In the genomic region with DNA sequence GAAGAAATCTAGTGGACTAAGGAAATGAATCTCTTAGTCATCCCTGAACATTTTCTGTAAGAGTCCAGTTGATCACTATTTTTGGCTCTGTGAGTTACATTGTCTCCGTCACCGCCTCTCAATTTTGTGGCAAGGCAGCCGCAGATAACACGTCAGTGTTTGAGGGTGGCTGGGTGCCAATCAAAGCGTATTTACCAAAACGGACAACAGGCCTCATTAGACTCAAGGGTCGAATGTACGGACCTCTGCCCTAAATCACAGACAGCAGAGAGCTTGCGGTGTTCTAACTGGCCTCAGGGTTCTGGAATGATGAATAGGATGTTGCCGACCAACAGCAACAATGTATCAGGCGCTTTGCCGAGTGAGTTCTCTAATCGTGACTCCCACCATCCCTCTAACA, we compare ENCODE assay signal across 22 mouse cellular contexts.
A peak's percentile ranks its signal among the peaks of the same experiment; 100 is the strongest.
DNase-seq lines count a peak whose midpoint lies in the region; ATAC-seq and TF ChIP-seq lines count a peak whose summit lies in the region.
"Had no signal": no experiment of that assay in that cellular context is flagged by ENCODE, and none has a peak within 500 bp of the region (broad histone marks: within the 10 kb centered on the region; RNA-seq: fewer than 3 reads in every experiment).

No protein-coding gene starts in this region.

- 28% methylated on average over 13 of the region's 13 CpGs for WGBS in heart, postnatal 0 days
- 61% methylated on average over 13 of the region's 13 CpGs for WGBS in heart, embryonic 10.5 days
- WGBS in kidney, postnatal 0 days = 37% methylated on average over 13 of the region's 13 CpGs

- TF ChIP-seq EP300 in heart, postnatal 0 days (IDR thresholded peaks at IDR 0.05; ENCODE audit: low read depth) = no peak

- no peak overlapping the region for H3K4me2 ChIP-seq in heart, postnatal 0 days (ENCODE audit: low read depth, low read length)
- H3K4me2 ChIP-seq in kidney, postnatal 0 days (ENCODE audit: low read length) = no peak overlapping the region
- H3K4me2 ChIP-seq: embryonic facial prominence, embryonic 12.5 days; forebrain, embryonic 12.5 days; heart, embryonic 12.5 days; hindbrain, embryonic 13.5 days had no signal

- no peak overlapping the region for H3K9ac ChIP-seq in heart, postnatal 0 days (replicated peaks; ENCODE audit: low read depth, low read length)
- no peak overlapping the region for H3K9ac ChIP-seq in kidney, postnatal 0 days (ENCODE audit: low read depth, low read length)
- H3K9ac ChIP-seq: embryonic facial prominence, embryonic 12.5 days; forebrain, embryonic 12.5 days; heart, embryonic 12.5 days; hindbrain, embryonic 13.5 days had no signal

- H3K4me1 ChIP-seq in heart, postnatal 0 days (ENCODE audit: control insufficient read depth, insufficient read depth) = no peaks in the 10 kb centered on the region
- peaks cover 5% of the 10 kb centered on the region for H3K4me1 ChIP-seq in heart, embryonic 10.5 days
- no peaks in the 10 kb centered on the region for H3K4me1 ChIP-seq in kidney, postnatal 0 days (replicated peaks; ENCODE audit: insufficient read depth, low read length)
- H3K4me1 ChIP-seq: embryonic facial prominence, embryonic 12.5 days; forebrain, embryonic 12.5 days had no signal

- H3K36me3 ChIP-seq in heart, postnatal 0 days (replicated peaks; ENCODE audit: control insufficient read depth, insufficient read depth, low read length) = no peaks in the 10 kb centered on the region
- H3K36me3 ChIP-seq in heart, embryonic 10.5 days = no peaks in the 10 kb centered on the region
- no peaks in the 10 kb centered on the region for H3K36me3 ChIP-seq in kidney, postnatal 0 days (ENCODE audit: insufficient read depth, low read length)
- H3K36me3 ChIP-seq: embryonic facial prominence, embryonic 12.5 days; forebrain, embryonic 12.5 days; G1E; heart, embryonic 12.5 days; hindbrain, embryonic 13.5 days had no signal

- TF ChIP-seq CTCF in heart, postnatal 0 days (IDR thresholded peaks at IDR 0.05; ENCODE audit: low read depth) = no peak
- no peak for TF ChIP-seq CTCF in kidney, postnatal 0 days (IDR thresholded peaks at IDR 0.05; ENCODE audit: low read depth)

- ATAC-seq in heart, postnatal 0 days (ENCODE audit: insufficient read depth, low read depth) = no peak
- no peak for ATAC-seq in kidney, postnatal 0 days (replicated peaks; ENCODE audit: low FRiP score, low read depth)
- ATAC-seq: CD4-positive, CD25-positive, alpha-beta regulatory T cell, adult 4 months; forebrain, embryonic 16.5 days had no signal

- H3K9me3 ChIP-seq in heart, postnatal 0 days (replicated peaks; ENCODE audit: control insufficient read depth, low read length) = no peaks in the 10 kb centered on the region
- H3K9me3 ChIP-seq in heart, embryonic 10.5 days = no peaks in the 10 kb centered on the region
- no peaks in the 10 kb centered on the region for H3K9me3 ChIP-seq in kidney, postnatal 0 days (replicated peaks; ENCODE audit: low read length)
- H3K9me3 ChIP-seq: embryonic facial prominence, embryonic 12.5 days; forebrain, embryonic 12.5 days; heart, embryonic 12.5 days; hindbrain, embryonic 13.5 days had no signal

- peak; percentile 12 for DNase-seq in heart, postnatal 0 days (ENCODE audit: low spot score)
- no peak for DNase-seq in heart, embryonic 10.5 days (ENCODE audit: low spot score)
- DNase-seq in kidney, postnatal 0 days (ENCODE audit: low spot score) = peak; percentile 50
- no peak for DNase-seq in kidney, adult 9 months
- peak; percentile 60 for DNase-seq in retina, postnatal 1 day
- DNase-seq in retina, embryonic 14.5 days (ENCODE audit: low spot score) = no peak
- no peak for DNase-seq in ovary, postnatal 36 days (ENCODE audit: low spot score)
- DNase-seq: adrenal gland, postnatal 14 days; B cell, adult 2 months; cerebellum, adult 11-12 months; cerebellum, adult 9-10 months; cerebellum, postnatal 25 days; gastrocnemius, postnatal 10 days; heart, adult 18-20 months; heart, postnatal 36 days had no signal

- H3K27ac ChIP-seq in heart, postnatal 0 days (ENCODE audit: low read depth) = no peak overlapping the region
- no peak overlapping the region for H3K27ac ChIP-seq in heart, embryonic 10.5 days
- H3K27ac ChIP-seq in kidney, postnatal 0 days = no peak overlapping the region
- H3K27ac ChIP-seq: embryonic facial prominence, embryonic 12.5 days; forebrain, embryonic 12.5 days had no signal

- H3K4me3 ChIP-seq in heart, postnatal 0 days (ENCODE audit: low read depth, low read length) = no peak overlapping the region
- no peak overlapping the region for H3K4me3 ChIP-seq in heart, embryonic 10.5 days
- no peak overlapping the region for H3K4me3 ChIP-seq in kidney, postnatal 0 days (replicated peaks; ENCODE audit: low read depth, low read length)
- H3K4me3 ChIP-seq: embryonic facial prominence, embryonic 12.5 days; forebrain, embryonic 12.5 days; heart, embryonic 12.5 days; hindbrain, embryonic 13.5 days had no signal

- no peaks in the 10 kb centered on the region for H3K27me3 ChIP-seq in heart, postnatal 0 days (ENCODE audit: control insufficient read depth, insufficient read depth, low read length)
- 0 out of 2 replicates have a peak, but pooled peaks cover 6% of the 10 kb centered on the region for H3K27me3 ChIP-seq in heart, embryonic 10.5 days (ENCODE audit: insufficient read depth, poor library complexity, severe bottlenecking)
- no peaks in the 10 kb centered on the region for H3K27me3 ChIP-seq in kidney, postnatal 0 days (ENCODE audit: insufficient read depth, low read length)
- H3K27me3 ChIP-seq: embryonic facial prominence, embryonic 12.5 days; forebrain, embryonic 12.5 days; hindbrain, embryonic 13.5 days had no signal

Comparison
In these comparisons a context has a peak if more than half of its experiments do, and no peak if none do; other contexts are left out.
1. DNase-seq: peak in heart, postnatal 0 days (single experiment), kidney, postnatal 0 days (single experiment) and retina, postnatal 1 day (single experiment); none in heart, embryonic 10.5 days (single experiment), kidney, adult 9 months (single experiment), retina, embryonic 14.5 days (single experiment) and ovary, postnatal 36 days (single experiment).